Mouse (Mus musculus): ENCODE measurements at regions not wholly inside any gene's neighbourhood (a gene's known extent, or its start where the extent isn't known, plus 50 kb on each side); places are given as distances from the start of the nearest gene placed in this dataset.

- no peaks in the 10 kb centered on the region for H3K36me3 ChIP-seq (replicated peaks)
- H3K4me3 ChIP-seq: no peak overlapping the region
- H3K27me3 ChIP-seq (replicated peaks; ENCODE audit: low read depth, poor library complexity, severe bottlenecking): no peaks in the 10 kb centered on the region
- no peaks in the 10 kb centered on the region for H3K9me3 ChIP-seq
- no peaks in the 10 kb centered on the region for H3K4me1 ChIP-seq
- DNase-seq (ENCODE audit: low spot score): no peak
- WGBS: 89% methylated on average over 9 of the region's 9 CpGs
- H3K27ac ChIP-seq (replicated peaks): no peak overlapping the region
These were observed 151.3 kb upstream of the Plxna4 start for GRCm38 (mm10) chr6:32739162-32739745.

DNA sequence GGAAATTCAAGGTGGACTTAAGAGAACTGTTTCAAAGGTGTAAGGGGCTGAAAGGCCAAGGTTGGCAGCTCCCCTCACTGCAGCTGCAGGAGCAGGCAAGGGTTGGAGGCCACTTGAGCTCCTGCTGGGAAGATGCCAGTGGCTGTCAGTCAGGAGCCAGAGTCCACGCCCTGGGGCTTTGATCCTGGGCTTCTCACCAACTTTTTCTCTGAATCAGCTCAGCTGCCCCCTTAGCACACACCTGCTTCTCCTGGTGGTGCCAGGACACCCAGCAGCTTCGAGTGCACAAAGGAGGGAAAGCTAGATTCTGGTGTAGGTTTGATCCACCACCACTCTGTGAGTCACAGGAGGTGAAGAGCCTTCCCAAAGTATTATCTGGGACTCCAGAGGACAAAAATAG is 140.7 kb upstream of the Plxna4 start:
- Histone ChIP-seq H3K36me3 (replicated peaks) (no peaks in the 10 kb centered on the region), H3K9me3 (no peaks in the 10 kb centered on the region), H3K4me3 (no peak overlapping the region), H3K27me3 (replicated peaks; ENCODE audit: low read depth, poor library complexity, severe bottlenecking) (no peaks in the 10 kb centered on the region), H3K27ac (replicated peaks) (no peak overlapping the region), H3K4me1 (0 out of 2 replicates have a peak, but pooled peaks cover 3% of the 10 kb centered on the region)
- 21% methylated on average over 2 of the region's 2 CpGs for WGBS
- DNase-seq (ENCODE audit: low spot score): no peak

- H3K4me1 ChIP-seq: 0 out of 2 replicates have a peak, but pooled peaks cover 3% of the 10 kb centered on the region
- H3K9me3 ChIP-seq: no peaks in the 10 kb centered on the region
- no peak overlapping the region for H3K27ac ChIP-seq (replicated peaks)
- H3K36me3 ChIP-seq (replicated peaks): no peaks in the 10 kb centered on the region
- DNase-seq (ENCODE audit: low spot score): no peak
- H3K27me3 ChIP-seq (replicated peaks; ENCODE audit: low read depth, poor library complexity, severe bottlenecking): no peaks in the 10 kb centered on the region
- no peak overlapping the region for H3K4me3 ChIP-seq
These were observed 138.6 kb upstream of the Plxna4 start for GRCm38 (mm10) chr6:32726571-32726970.

GRCm38 (mm10) chr6:32717860-32718259 is 129.9 kb upstream of the Plxna4 start:
- Histone ChIP-seq H3K27me3 (replicated peaks; ENCODE audit: low read depth, poor library complexity, severe bottlenecking) (no peaks in the 10 kb centered on the region), H3K36me3 (replicated peaks) (no peaks in the 10 kb centered on the region), H3K4me1 (no peaks in the 10 kb centered on the region), H3K9me3 (no peaks in the 10 kb centered on the region), H3K4me3 (no peak overlapping the region), H3K27ac (replicated peaks) (no peak overlapping the region)
- WGBS: 73% methylated on average over 5 of the region's 5 CpGs
- DNase-seq (ENCODE audit: low spot score): no peak

DNA sequence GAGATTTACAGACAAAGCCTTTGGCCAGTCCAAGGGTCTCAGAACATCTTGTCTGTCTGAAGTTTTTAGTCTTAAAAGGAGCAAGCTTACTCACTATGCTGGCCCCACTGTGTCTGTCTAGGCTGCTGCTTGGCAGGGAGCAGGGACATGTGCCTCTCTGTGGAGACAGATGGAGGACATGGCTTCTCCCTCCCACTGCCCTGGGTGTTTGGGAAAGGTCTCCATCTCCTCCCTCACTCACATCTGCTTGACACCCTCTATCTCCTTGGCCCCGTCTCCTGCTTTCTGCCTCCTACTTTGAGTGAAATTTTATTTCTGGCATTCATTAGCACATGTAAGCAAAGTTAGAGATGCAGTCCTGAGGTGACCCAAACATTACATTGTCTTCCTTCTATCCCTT is 127.1 kb upstream of the Plxna4 start:
- Histone ChIP-seq H3K27ac (replicated peaks) (no peak overlapping the region), H3K27me3 (replicated peaks; ENCODE audit: low read depth, poor library complexity, severe bottlenecking) (no peaks in the 10 kb centered on the region), H3K9me3 (no peaks in the 10 kb centered on the region), H3K4me3 (no peak overlapping the region), H3K4me1 (peaks cover 3% of the 10 kb centered on the region; the same call in 1 of the 2 replicates), H3K36me3 (replicated peaks) (no peaks in the 10 kb centered on the region)
- 91% methylated on average over 1 of the region's 1 CpGs for WGBS
- DNase-seq (ENCODE audit: low spot score): no peak

DNA sequence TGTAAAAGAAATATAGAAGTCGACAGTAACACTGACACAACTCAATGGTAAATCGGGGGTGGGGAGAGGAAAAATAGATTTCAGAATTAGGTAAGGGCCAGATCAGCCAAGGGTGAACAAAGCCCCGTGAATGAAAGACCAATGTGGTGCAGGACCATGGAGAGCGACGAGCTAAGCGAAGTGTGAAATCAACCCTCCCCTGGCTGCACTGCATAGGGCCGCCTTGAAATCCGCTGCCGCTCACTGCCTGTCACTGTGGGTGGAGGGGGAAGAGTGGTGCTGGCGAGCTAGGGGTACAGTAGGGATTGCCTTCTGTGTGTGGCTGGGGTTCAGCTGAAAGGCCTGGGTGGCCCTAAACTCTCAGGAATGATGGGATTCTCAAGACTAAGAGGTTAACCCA is 122.2 kb upstream of the Plxna4 start:
- Histone ChIP-seq H3K36me3 (replicated peaks) (no peaks in the 10 kb centered on the region), H3K4me1 (peaks cover 4% of the 10 kb centered on the region; the same call in 1 of the 2 replicates), H3K27ac (replicated peaks) (no peak overlapping the region), H3K9me3 (no peaks in the 10 kb centered on the region), H3K27me3 (replicated peaks; ENCODE audit: low read depth, poor library complexity, severe bottlenecking) (no peaks in the 10 kb centered on the region), H3K4me3 (no peak overlapping the region)
- WGBS: 10% methylated on average over 10 of the region's 10 CpGs
- DNase-seq (ENCODE audit: low spot score): peak; percentile 81

DNA sequence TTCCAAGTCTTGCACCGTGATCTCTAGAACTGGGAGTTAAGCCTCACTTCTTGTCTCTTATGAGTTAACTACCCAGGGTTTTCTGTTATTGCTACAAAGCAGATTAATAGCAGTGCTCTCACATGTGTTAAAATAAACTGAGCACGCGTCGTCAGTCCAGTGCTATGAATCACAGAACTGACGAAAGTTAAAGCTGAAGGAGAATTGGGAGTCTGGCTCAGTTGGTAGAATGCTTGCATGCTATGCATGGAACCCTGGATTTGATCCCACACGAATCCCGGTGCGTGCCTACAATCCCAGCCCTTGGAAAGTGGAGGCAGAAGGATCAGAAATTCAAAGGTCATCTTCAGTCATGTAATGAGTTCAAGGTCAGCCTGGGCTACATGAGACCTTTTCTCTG is 121.6 kb upstream of the Plxna4 start:
- Histone ChIP-seq H3K4me3 (no peak overlapping the region), H3K4me1 (peaks cover 4% of the 10 kb centered on the region; the same call in 1 of the 2 replicates), H3K36me3 (replicated peaks) (no peaks in the 10 kb centered on the region), H3K9me3 (no peaks in the 10 kb centered on the region), H3K27ac (replicated peaks) (no peak overlapping the region), H3K27me3 (replicated peaks; ENCODE audit: low read depth, poor library complexity, severe bottlenecking) (no peaks in the 10 kb centered on the region)
- 89% methylated on average over 8 of the region's 8 CpGs for WGBS
- DNase-seq (ENCODE audit: low spot score): no peak

DNA sequence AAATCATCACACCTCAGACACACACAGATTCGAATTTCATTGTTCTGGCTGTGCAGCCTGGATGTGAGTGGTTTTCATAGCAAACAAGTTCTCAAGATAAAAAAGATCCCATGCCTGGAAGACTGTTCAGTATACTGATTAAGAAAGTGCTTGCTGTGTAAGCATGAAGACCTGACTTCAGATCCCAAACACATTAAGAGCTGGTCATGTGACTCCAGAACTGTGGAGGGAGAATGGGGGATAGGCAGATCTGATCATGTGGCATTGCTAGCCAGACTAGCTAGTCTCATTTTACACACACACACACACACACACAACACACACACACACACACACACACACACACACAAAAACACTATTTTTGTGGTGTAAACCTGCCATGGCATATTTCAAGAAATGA is 119.4 kb upstream of the Plxna4 start:
- WGBS: 73% methylated on average over 1 of the region's 1 CpGs
- H3K4me3 ChIP-seq: no peak overlapping the region
- H3K27ac ChIP-seq (replicated peaks): no peak overlapping the region
- no peaks in the 10 kb centered on the region for H3K9me3 ChIP-seq
- no peaks in the 10 kb centered on the region for H3K27me3 ChIP-seq (replicated peaks; ENCODE audit: low read depth, poor library complexity, severe bottlenecking)
- DNase-seq (ENCODE audit: low spot score): no peak
- H3K4me1 ChIP-seq: peaks cover 4% of the 10 kb centered on the region; the same call in 1 of the 2 replicates
- no peaks in the 10 kb centered on the region for H3K36me3 ChIP-seq (replicated peaks)

- 44% methylated on average over 1 of the region's 1 CpGs for WGBS
- peaks cover 4% of the 10 kb centered on the region; the same call in 1 of the 2 replicates for H3K4me1 ChIP-seq
- H3K27me3 ChIP-seq (replicated peaks; ENCODE audit: low read depth, poor library complexity, severe bottlenecking): no peaks in the 10 kb centered on the region
- H3K4me3 ChIP-seq: no peak overlapping the region
- H3K27ac ChIP-seq (replicated peaks): no peak overlapping the region
- DNase-seq (ENCODE audit: low spot score): no peak
- H3K36me3 ChIP-seq (replicated peaks): no peaks in the 10 kb centered on the region
- H3K9me3 ChIP-seq: no peaks in the 10 kb centered on the region
These were observed 118.4 kb upstream of the Plxna4 start for GRCm38 (mm10) chr6:32706376-32706775.

- Histone ChIP-seq H3K27me3 (replicated peaks; ENCODE audit: low read depth, poor library complexity, severe bottlenecking) (no peaks in the 10 kb centered on the region), H3K9me3 (no peaks in the 10 kb centered on the region), H3K36me3 (replicated peaks) (no peaks in the 10 kb centered on the region), H3K4me1 (no peaks in the 10 kb centered on the region), H3K4me3 (no peak overlapping the region), H3K27ac (replicated peaks) (no peak overlapping the region)
- 92% methylated on average over 8 of the region's 8 CpGs for WGBS
- no peak for DNase-seq (ENCODE audit: low spot score)
These were observed 115.5 kb upstream of the Plxna4 start for GRCm38 (mm10) chr6:32703466-32703865.

- no peak for DNase-seq (ENCODE audit: low spot score)
- 91% methylated on average over 11 of the region's 11 CpGs for WGBS
- H3K9me3 ChIP-seq: no peaks in the 10 kb centered on the region
- H3K4me3 ChIP-seq: no peak overlapping the region
- H3K27ac ChIP-seq (replicated peaks): no peak overlapping the region
- H3K27me3 ChIP-seq (replicated peaks; ENCODE audit: low read depth, poor library complexity, severe bottlenecking): no peaks in the 10 kb centered on the region
- H3K36me3 ChIP-seq (replicated peaks): no peaks in the 10 kb centered on the region
- no peaks in the 10 kb centered on the region for H3K4me1 ChIP-seq
These were observed 114.3 kb upstream of the Plxna4 start for GRCm38 (mm10) chr6:32702245-32702791.

DNA sequence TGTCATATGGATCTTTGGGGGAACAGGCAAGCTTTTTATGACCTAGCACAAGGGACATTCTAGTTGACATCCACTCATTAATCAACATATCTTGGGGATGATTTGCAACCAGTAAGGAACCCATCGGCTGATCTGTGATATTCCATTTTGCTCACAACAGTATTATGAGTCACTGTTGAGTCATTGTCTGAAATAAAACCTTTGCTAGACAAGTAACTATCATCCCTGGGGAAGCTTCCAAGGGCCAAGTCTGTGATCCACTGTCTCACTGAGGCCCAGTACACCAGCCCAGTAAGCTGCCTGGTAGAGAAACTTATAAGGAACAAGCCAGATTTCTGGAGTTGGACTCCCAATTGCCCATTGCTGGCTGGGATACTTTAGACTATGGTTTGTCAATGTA is 111.8 kb upstream of the Plxna4 start:
- 95% methylated on average over 1 of the region's 1 CpGs for WGBS

GRCm38 (mm10) chr6:32697771-32698270 is 109.8 kb upstream of the Plxna4 start:
- H3K36me3 ChIP-seq (replicated peaks): no peaks in the 10 kb centered on the region
- no peak overlapping the region for H3K4me3 ChIP-seq
- no peaks in the 10 kb centered on the region for H3K9me3 ChIP-seq
- WGBS: 77% methylated on average over 3 of the region's 3 CpGs
- DNase-seq (ENCODE audit: low spot score): no peak
- H3K4me1 ChIP-seq: no peaks in the 10 kb centered on the region
- H3K27ac ChIP-seq (replicated peaks): no peak overlapping the region
- no peaks in the 10 kb centered on the region for H3K27me3 ChIP-seq (replicated peaks; ENCODE audit: low read depth, poor library complexity, severe bottlenecking)

More for the DNA sequence above, 111.8 kb upstream of the Plxna4 start:
- no peaks in the 10 kb centered on the region for H3K9me3 ChIP-seq
- DNase-seq (ENCODE audit: low spot score): no peak
- no peaks in the 10 kb centered on the region for H3K27me3 ChIP-seq (replicated peaks; ENCODE audit: low read depth, poor library complexity, severe bottlenecking)
- H3K36me3 ChIP-seq (replicated peaks): no peaks in the 10 kb centered on the region
- no peak overlapping the region for H3K4me3 ChIP-seq
- no peaks in the 10 kb centered on the region for H3K4me1 ChIP-seq
- H3K27ac ChIP-seq (replicated peaks): no peak overlapping the region
